Mouse (Mus musculus) mature B cell (primary cell): ENCODE measurements around the gene Mbd4.

Experiments used
- in situ Hi-C: fragments of 300-500 bp; cut with MboI; formaldehyde crosslinking; loops from 2 replicates; pipeline ENCODE4 v1.14.3; 2019

Gene Mbd4

GRCm38 (mm10) chr6:115814104-115814503, 39.1 kb downstream of the Mbd4 start:
- in situ Hi-C loops: no loop called here

- in situ Hi-C loops: no loop called here
These were observed 41.6 kb downstream of the Mbd4 start for GRCm38 (mm10) chr6:115811606-115812005.

- in situ Hi-C loops: no loop called here
These were observed 44.5 kb downstream of the Mbd4 start, which contains the start of gene Rpl32 for GRCm38 (mm10) chr6:115808488-115809231. Gene Rpl32, minus strand, starts transcription at chr6:115808747.

DNA sequence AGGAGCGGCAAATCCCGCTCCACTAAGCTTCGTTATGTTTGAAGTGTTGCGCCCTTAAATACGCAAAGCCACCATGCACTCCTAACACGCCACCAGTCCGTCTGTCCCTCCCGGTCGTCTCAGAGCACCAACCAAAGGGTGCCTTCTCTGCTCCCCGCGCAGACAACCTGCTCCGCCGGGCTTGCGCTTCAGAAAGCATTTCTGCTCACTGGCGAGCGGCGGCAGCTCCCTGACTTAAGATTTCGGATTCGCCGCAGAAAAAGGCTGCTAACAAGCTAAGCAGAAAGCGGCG, 45.0 kb downstream of the Mbd4 start:
- in situ Hi-C loops: no loop called here

GRCm38 (mm10) chr6:115807464-115808195, 45.5 kb downstream of the Mbd4 start:
- in situ Hi-C loops: no loop called here

- in situ Hi-C loops: no loop called here
These were observed 48.6 kb downstream of the Mbd4 start for GRCm38 (mm10) chr6:115804432-115805192.

DNA sequence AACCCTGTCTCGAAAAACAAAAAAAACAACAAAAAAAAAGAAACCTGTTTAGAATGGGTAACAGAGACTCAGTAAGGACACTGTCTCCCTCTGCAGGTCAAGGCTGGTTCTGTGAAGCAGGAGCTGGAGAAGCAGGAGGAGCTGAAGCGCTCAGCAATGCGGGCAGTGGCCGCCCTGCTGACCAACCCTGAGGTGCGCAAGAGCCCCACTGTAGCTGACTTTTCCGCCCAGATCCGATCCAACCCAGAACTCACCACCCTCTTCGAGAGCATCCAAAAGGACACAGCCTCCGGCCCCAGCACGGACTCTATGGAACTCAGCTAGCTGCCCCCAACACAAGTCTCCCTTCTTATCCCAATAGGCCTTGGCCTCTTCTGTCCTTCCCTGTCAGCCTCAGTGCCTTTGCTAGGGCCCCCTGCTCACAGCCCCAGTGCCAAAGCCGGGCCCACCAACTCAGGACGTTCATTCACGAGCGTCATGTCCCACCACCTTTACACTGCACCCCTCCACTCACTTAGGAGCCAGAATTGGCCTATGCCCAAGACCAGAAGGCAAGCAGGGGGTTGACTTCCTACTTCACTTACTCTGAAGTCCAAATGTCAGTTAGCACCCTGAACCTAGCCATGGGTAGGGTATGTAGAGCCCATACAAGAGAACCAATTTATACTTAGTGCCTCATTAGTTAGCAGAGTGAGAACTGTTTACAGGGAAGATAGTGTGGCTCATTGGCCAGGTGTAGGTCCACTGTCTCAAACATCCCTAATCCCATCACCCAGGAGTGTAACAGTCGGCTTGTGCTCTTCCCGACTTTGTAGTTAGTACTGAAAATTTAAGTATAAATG, 49.4 kb downstream of the Mbd4 start:
- in situ Hi-C loops: no loop called here

DNA sequence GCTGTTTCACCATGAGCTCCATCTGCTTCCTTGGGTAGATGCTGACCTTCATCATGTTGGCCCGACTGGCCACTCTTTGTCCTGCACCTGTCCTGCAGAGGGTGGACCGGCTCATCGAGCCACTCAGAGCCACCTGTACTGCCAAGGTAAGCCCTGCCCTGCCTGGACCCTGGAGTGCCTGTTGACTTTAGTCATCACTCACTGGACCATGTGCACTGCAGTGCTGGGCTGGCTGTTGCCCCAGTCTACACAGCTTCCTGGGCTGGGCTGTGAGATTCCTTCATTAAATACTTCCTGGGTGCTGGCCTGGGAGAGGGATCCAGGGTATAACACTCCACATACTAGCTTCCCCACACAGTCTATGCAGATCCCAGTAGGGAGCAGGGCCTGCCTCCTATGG, 51.4 kb downstream of the Mbd4 start:
- in situ Hi-C loops: no loop called here

DNA sequence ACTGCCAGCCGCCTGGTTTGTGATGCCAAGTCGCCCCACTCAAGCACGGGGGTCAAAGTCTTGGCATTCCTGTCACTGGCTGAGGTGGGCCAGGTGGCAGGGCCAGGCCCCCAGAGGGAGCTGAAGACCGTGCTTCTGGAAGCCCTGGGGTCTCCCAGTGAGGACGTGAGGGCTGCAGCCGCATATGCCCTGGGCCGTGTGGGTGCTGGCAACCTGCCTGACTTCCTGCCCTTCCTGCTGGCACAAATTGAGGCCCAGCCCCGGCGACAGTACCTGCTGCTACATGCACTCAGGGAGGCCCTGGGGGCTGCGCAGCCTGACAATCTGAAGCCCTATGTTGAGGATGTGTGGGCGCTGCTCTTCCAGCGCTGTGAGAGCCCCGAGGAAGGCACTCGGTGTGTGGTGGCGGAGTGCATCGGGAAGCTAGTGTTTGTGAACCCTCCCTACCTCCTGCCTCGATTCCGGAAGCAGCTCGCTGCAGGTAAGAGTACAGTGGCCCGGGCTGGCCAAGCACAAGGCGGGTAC, 60.4 kb downstream of the Mbd4 start:
- in situ Hi-C loops: no loop called here

- in situ Hi-C loops: no loop called here
These were observed 61.1 kb downstream of the Mbd4 start for GRCm38 (mm10) chr6:115791842-115792686.

GRCm38 (mm10) chr6:115791016-115791415, 62.2 kb downstream of the Mbd4 start:
- in situ Hi-C loops: no loop called here
